Mouse (Mus musculus) stomach, postnatal 0 days (tissue): ENCODE measurements around the gene Usp21. TPM values are rescaled to one million over a fixed set of nuclear protein-coding genes. Genes with fewer than 3 reads are reported as not detected.

Source experiments
- ATAC-seq: fragments of 200-750 bp; cut with Nextera tagmentation; 2 replicates; pipeline ENCODE4 v1.8.0; 2017; ENCODE audit not compliant: low FRiP score, low TSS enrichment
- DNase-seq: peaks from one replicate; pipeline ENCODE4 v3.0.0-alpha.2; 2016; ENCODE audit warnings: low spot score
- H3K27ac ChIP-seq: fragments of 300-500 bp; sonication (generic); replicated peaks from 2 replicates; pipeline ENCODE4 v1.5.1; 2014; ENCODE audit warnings: mild to moderate bottlenecking, control low read depth
- H3K27me3 ChIP-seq: fragments of 300-500 bp; sonication (generic); 2 replicates; pipeline ENCODE4 v1.6.1; 2014; ENCODE audit warnings: low read length; ENCODE audit not compliant: control insufficient read depth, insufficient read depth
- H3K36me3 ChIP-seq: fragments of 300-500 bp; sonication (generic); 2 replicates; pipeline ENCODE4 v1.6.1; 2014; ENCODE audit warnings: low read length, mixed read lengths; ENCODE audit not compliant: control insufficient read depth, insufficient read depth
- H3K4me1 ChIP-seq: fragments of 300-500 bp; sonication (generic); replicated peaks from 2 replicates; pipeline ENCODE4 v1.6.1; 2014; ENCODE audit warnings: antibody characterized with exemption; ENCODE audit not compliant: control insufficient read depth, insufficient read depth
- H3K4me2 ChIP-seq: fragments of 300-500 bp; sonication (generic); replicated peaks from 2 replicates; pipeline ENCODE4 v1.6.1; 2014; ENCODE audit warnings: low read depth, mild to moderate bottlenecking, control low read depth, moderate library complexity
- H3K4me3 ChIP-seq: fragments of 300-500 bp; sonication (generic); 2 replicates; pipeline ENCODE4 v1.5.1; 2014; ENCODE audit warnings: low read depth, low read length, control low read depth
- H3K9ac ChIP-seq: fragments of 300-500 bp; sonication (generic); 2 replicates; pipeline ENCODE4 v1.6.1; 2014; ENCODE audit warnings: mild to moderate bottlenecking, low read length, control low read depth, mixed read lengths
- H3K9me3 ChIP-seq: fragments of 300-500 bp; sonication (generic); 2 replicates; pipeline ENCODE4 v1.6.1; 2016; ENCODE audit warnings: low read length; ENCODE audit not compliant: control insufficient read depth
- CTCF ChIP-seq: IDR thresholded peaks from 2 replicates; pipeline ENCODE4 v1.5.1; 2016; ENCODE audit warnings: antibody characterized with exemption, low read depth, mild to moderate bottlenecking, moderate library complexity
- EP300 ChIP-seq: optimal IDR thresholded peaks from 2 replicates; pipeline ENCODE3; 2016; ENCODE audit warnings: antibody characterized with exemption
- WGBS: fragments of 180-500 bp; shearing (Covaris S2); extraction: QIAGEN DNeasy Blood & Tissue Kit; methylation state at CpG from one replicate; pipeline ENCODE4 v1.1.7; 2014; 5-methylcytosine and 5-hydroxymethylcytosine counted together
- polyA plus RNA-seq: library from polyadenylated mRNA; unstranded; fragments of >200 nt; fragmentation: Nextera tagmentation; extraction: Ambion mirVana; gene quantifications from 2 replicates; pipeline ENCODE4 v1.2.1, GENCODE M21; 2015

Usp21 gene
- polyA plus RNA-seq, 1 experiment from 2014 or later = 25.0 TPM

- DNase-seq (no peak), ATAC-seq (no peak)
- TF ChIP-seq CTCF = no peak
- no peak for TF ChIP-seq EP300
- no peaks in the 10 kb centered on the region for H3K9me3 ChIP-seq
- no peak overlapping the region for H3K9ac ChIP-seq
- H3K27ac ChIP-seq = no peak overlapping the region
- H3K36me3 ChIP-seq = peaks cover 25% of the 10 kb centered on the region
- H3K27me3 ChIP-seq = no peaks in the 10 kb centered on the region
- no peak overlapping the region for H3K4me2 ChIP-seq
- no peaks in the 10 kb centered on the region for H3K4me1 ChIP-seq
- WGBS = 85% methylated on average over 5 of the region's 5 CpGs
- no peak overlapping the region for H3K4me3 ChIP-seq
These were observed 55.4 kb downstream of the Usp21 start for GRCm38 (mm10) chr1:171232348-171232747.

Other genes starting within 250 kb of the Usp21 start
- 17.9 and 21.0 TPM in 2 replicates for gene Fcgr3, start 223.1 kb downstream of the Usp21 start, polyA plus RNA-seq
- 3.7 and 4.0 TPM in 2 replicates for gene Cfap126, start 174.1 kb downstream of the Usp21 start, polyA plus RNA-seq
- gene Sdhc, start 137.4 kb downstream of the Usp21 start, polyA plus RNA-seq = 238 and 277 TPM in 2 replicates
- 1.5 and 2.7 TPM in 2 replicates for gene Mpz, start 137.3 kb downstream of the Usp21 start, polyA plus RNA-seq
- gene Pcp4l1, start 91.7 kb downstream of the Usp21 start, polyA plus RNA-seq = 42.2 and 44.5 TPM in 2 replicates
- 0.19 and 0.25 TPM in 2 replicates for gene Nr1i3, start 74.0 kb downstream of the Usp21 start, polyA plus RNA-seq
- 19.6 and 20.5 TPM in 2 replicates for gene Tomm40l, start 65.5 kb downstream of the Usp21 start, polyA plus RNA-seq
- gene Apoa2, start 62.9 kb downstream of the Usp21 start, polyA plus RNA-seq = 26.3 and 49.4 TPM in 2 replicates
- 51.3 and 59.4 TPM in 2 replicates for gene Fcer1g, start 53.6 kb downstream of the Usp21 start, polyA plus RNA-seq
- 3.5 and 3.9 TPM in 2 replicates for gene Adamts4, start 37.6 kb downstream of the Usp21 start, polyA plus RNA-seq
- gene Ndufs2, start 36.6 kb downstream of the Usp21 start, polyA plus RNA-seq = 210 and 218 TPM in 2 replicates
- gene B4galt3, start 17.7 kb downstream of the Usp21 start, polyA plus RNA-seq = 32.9 and 34.2 TPM in 2 replicates
- gene Ppox, start 6.8 kb downstream of the Usp21 start, polyA plus RNA-seq = 16.8 and 21.3 TPM in 2 replicates
- gene Ufc1, start 7.0 kb upstream of the Usp21 start, polyA plus RNA-seq = 134 and 135 TPM in 2 replicates
- gene Dedd, start 41.2 kb upstream of the Usp21 start, polyA plus RNA-seq = 32.8 and 36.3 TPM in 2 replicates
- gene Nit1, start 57.7 kb upstream of the Usp21 start, polyA plus RNA-seq = 41.7 and 41.8 TPM in 2 replicates
- 68.8 and 71.1 TPM in 2 replicates for gene Pfdn2, start 57.7 kb upstream of the Usp21 start, polyA plus RNA-seq
- 0.86 and 1.2 TPM in 2 replicates for gene Klhdc9, start 72.8 kb upstream of the Usp21 start, polyA plus RNA-seq
- 45.5 and 48.2 TPM in 2 replicates for gene Nectin4, start 82.1 kb upstream of the Usp21 start, polyA plus RNA-seq
- 1.1 and 1.2 TPM in 2 replicates for gene Arhgap30, start 101.0 kb upstream of the Usp21 start, polyA plus RNA-seq
- gene Usf1, start 123.3 kb upstream of the Usp21 start, polyA plus RNA-seq = 39.1 and 41.6 TPM in 2 replicates
- gene Tstd1, start 130.9 kb upstream of the Usp21 start, polyA plus RNA-seq = 3.7 and 3.8 TPM in 2 replicates
- gene F11r, start 149.5 kb upstream of the Usp21 start, polyA plus RNA-seq = 95.8 and 113 TPM in 2 replicates
- gene Alyref2, start 215.5 kb upstream of the Usp21 start, polyA plus RNA-seq = 11.1 and 11.2 TPM in 2 replicates
- 0.25 and 0.33 TPM in 2 replicates for gene Itln1, start 247.3 kb upstream of the Usp21 start, polyA plus RNA-seq